Comparison of ENCODE assay signal across 17 mouse cellular contexts in the genomic region with DNA sequence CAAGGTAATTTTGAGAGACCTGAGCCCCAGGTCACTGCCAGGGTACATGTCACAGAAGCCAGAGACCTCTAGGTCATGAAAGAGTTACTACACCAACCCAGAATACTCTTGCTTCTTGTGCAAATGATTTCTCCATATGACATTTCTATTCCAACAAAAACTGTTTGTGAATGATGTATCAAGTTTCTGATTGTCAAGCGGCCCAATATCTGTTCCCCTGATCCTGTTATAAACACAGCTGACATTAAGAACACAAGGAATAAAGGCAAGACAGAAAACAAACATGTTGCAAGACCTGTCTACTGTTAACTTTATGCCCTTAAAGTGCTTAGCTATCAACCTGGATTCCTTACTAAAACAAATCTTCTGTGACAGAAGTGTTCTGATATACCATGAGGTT. TPM values are rescaled to one million over a fixed set of nuclear protein-coding genes. Genes with fewer than 3 reads are reported as not detected.
"Had no signal": no experiment of that assay in that cellular context is flagged by ENCODE, and none has a peak within 500 bp of the region (broad histone marks: within the 10 kb centered on the region; RNA-seq: fewer than 3 reads in every experiment).

No protein-coding gene starts in this region.

- H3K4me1 ChIP-seq: neural tube, embryonic 13.5 days; neural tube, embryonic 15.5 days; stomach, embryonic 15.5 days had no signal

- H3K9me3 ChIP-seq: neural tube, embryonic 13.5 days; neural tube, embryonic 15.5 days; stomach, embryonic 15.5 days had no signal

- H3K36me3 ChIP-seq: neural tube, embryonic 13.5 days; neural tube, embryonic 15.5 days; stomach, embryonic 15.5 days had no signal

- H3K4me3 ChIP-seq: neural tube, embryonic 13.5 days; neural tube, embryonic 15.5 days; stomach, embryonic 15.5 days had no signal

- H3K27ac ChIP-seq: neural tube, embryonic 13.5 days; neural tube, embryonic 15.5 days; stomach, embryonic 15.5 days; stomach, postnatal 0 days had no signal

- H3K27me3 ChIP-seq: neural tube, embryonic 13.5 days; neural tube, embryonic 15.5 days; stomach, embryonic 15.5 days had no signal

- H3K4me2 ChIP-seq: neural tube, embryonic 13.5 days; neural tube, embryonic 15.5 days; stomach, embryonic 15.5 days had no signal

- H3K9ac ChIP-seq: neural tube, embryonic 13.5 days; neural tube, embryonic 15.5 days; stomach, embryonic 15.5 days had no signal

- DNase-seq: retina, postnatal 1 day; right cerebral cortex, adult 18-20 months; right cerebral cortex, postnatal 14 days; right cerebral cortex, postnatal 25 days; right cerebral cortex, postnatal 4 days; spleen, adult 18-20 months; thymus, adult 18-20 months; thymus, adult 2 months; thymus, postnatal 14 days; thymus, postnatal 25 days; thymus, postnatal 36 days; thymus, postnatal 4 days had no signal

RNA-seq across cellular contexts. Expression of gene Hsf2bp, which starts 37.8 kb away (rescaled TPM):
- total RNA-seq: neutrophil, adult 5-6 weeks had no signal
